Mouse (Mus musculus) hindbrain, embryonic 15.5 days (tissue): ENCODE results near the gene Pjvk. TPM values are rescaled to one million over a fixed set of nuclear protein-coding genes. Genes with fewer than 3 reads are reported as not detected.
"Not testable (repeated sequence)": the region's sequence is repeated elsewhere in the genome, so short reads cannot be mapped to it uniquely, and the experiment has no call there.

Experiments used
- ATAC-seq: fragments of 200-750 bp; cut with Nextera tagmentation; 2 replicates; pipeline ENCODE4 v1.8.0; 2017; ENCODE audit warnings: low read depth, moderate number of reproducible peaks, moderate TSS enrichment; ENCODE audit not compliant: low FRiP score
- H3K27ac ChIP-seq: fragments of 300-500 bp; sonication (generic); replicated peaks from 2 replicates; pipeline ENCODE4 v1.5.1; 2015; ENCODE audit warnings: mild to moderate bottlenecking, inconsistent platforms
- H3K27me3 ChIP-seq: fragments of 300-500 bp; sonication (generic); 2 replicates; pipeline ENCODE4 v1.6.1; 2015; ENCODE audit warnings: control low read depth, inconsistent platforms
- H3K36me3 ChIP-seq: fragments of 300-500 bp; sonication (generic); 2 replicates; pipeline ENCODE4 v1.6.1; 2015; ENCODE audit warnings: control low read depth, inconsistent platforms
- H3K4me1 ChIP-seq: fragments of 300-500 bp; sonication (generic); replicated peaks from 2 replicates; pipeline ENCODE4 v1.6.1; 2015; ENCODE audit warnings: control low read depth, inconsistent platforms
- H3K4me2 ChIP-seq: fragments of 300-500 bp; sonication (generic); 2 replicates; pipeline ENCODE4 v1.6.1; 2015; ENCODE audit warnings: moderate library complexity, mild to moderate bottlenecking, inconsistent platforms
- H3K4me3 ChIP-seq: fragments of 300-500 bp; sonication (generic); 2 replicates; pipeline ENCODE4 v1.5.1; 2015; ENCODE audit warnings: mild to moderate bottlenecking, inconsistent platforms
- H3K9ac ChIP-seq: fragments of 300-500 bp; sonication (generic); 2 replicates; pipeline ENCODE4 v1.6.1; 2015; ENCODE audit warnings: inconsistent platforms
- H3K9me3 ChIP-seq: fragments of 300-500 bp; sonication (generic); 2 replicates; pipeline ENCODE4 v1.6.1; 2016; ENCODE audit warnings: control low read depth, inconsistent platforms
- WGBS: fragments of 180-500 bp; shearing (Covaris S2); methylation state at CpG from one replicate; pipeline ENCODE4 v1.1.7; 2015; 5-methylcytosine and 5-hydroxymethylcytosine counted together
- polyA plus RNA-seq: library from polyadenylated mRNA; unstranded; fragments of >200 nt; fragmentation: Nextera tagmentation; extraction: Ambion mirVana; gene quantifications from 2 replicates; pipeline ENCODE4 v1.2.1, GENCODE M21; 2015

Pjvk gene
- 0.40 and 0.51 TPM in 2 replicates for polyA plus RNA-seq

DNA sequence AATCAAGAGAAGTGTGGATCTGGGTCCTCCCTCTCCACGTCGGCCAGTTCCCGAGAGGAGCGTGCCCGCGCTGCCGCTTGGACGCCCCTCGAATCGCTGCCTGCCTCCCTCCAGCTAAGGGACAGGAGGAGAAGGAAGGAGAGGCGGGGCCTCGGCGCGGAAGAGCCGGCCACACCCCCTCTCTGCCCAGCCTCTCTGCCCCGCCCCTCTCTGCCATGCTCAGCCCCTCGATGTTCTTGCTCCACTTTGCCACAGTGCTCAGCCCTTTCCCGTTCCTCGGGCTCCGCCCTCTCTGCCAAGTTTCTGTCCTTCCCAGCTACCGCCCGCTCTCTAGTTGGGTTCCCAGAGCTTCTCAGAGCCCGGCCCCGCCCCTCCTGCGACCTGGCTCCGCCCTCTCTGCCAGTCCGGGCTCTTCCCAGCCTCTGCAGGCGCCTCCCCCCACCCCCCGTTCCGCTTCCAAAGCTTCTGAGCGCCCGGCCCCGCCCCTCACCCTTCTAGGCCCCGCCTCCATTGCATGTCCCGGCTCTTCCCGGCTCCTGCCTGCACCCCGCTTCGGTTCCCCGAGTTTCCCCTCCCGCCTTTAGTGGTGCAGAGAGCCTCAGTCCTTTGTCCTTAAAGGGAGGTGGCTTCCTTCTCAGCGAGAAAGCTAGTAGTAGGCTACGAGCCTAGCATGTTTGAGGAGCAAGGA is at the start of gene Pjvk, which contains the start of gene Prkra:
TSS of gene Pjvk (plus strand) at position 594 of the 688 bp plus-strand sequence.
TSS of gene Prkra (minus strand) at position 133 of the 688 bp plus-strand sequence.
- WGBS: under 1% methylated on average over 41 of the region's 42 CpGs
- peak; percentile 99 for ATAC-seq
- Histone ChIP-seq H3K9ac (peak within 1 kb of the TSS; percentile 75), H3K27ac (peak within 1 kb of the TSS; percentile 86), H3K27me3 (no peaks in the 10 kb centered on the region), H3K36me3 (no peaks in the 10 kb centered on the region), H3K4me3 (peak within 1 kb of the TSS; percentile 54), H3K4me1 (peaks cover 22% of the 10 kb centered on the region), H3K9me3 (no peaks in the 10 kb centered on the region), H3K4me2 (peak within 1 kb of the TSS; percentile 70)

DNA sequence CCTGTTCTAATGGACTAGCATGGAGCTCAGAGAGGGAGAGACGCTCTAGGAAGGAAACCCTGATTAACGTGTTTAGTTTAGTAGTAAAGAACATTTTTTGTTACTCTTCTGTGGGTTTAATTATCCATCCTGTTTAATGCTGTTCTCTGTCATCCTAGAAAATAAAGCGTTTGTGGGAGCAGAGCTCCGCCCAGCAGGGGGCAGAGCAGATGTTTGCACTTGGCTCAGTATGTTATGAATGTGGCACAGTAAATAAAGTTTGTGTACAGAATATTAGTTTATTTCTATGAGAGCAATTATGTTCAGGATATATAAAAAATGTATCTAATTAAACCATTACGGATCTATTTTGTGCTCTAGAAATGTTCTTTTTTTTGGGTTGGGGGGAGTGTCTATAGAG is 49.1 kb upstream of the Pjvk start:
- 67% methylated on average over 5 of the region's 5 CpGs for WGBS
- ATAC-seq: no peak

DNA sequence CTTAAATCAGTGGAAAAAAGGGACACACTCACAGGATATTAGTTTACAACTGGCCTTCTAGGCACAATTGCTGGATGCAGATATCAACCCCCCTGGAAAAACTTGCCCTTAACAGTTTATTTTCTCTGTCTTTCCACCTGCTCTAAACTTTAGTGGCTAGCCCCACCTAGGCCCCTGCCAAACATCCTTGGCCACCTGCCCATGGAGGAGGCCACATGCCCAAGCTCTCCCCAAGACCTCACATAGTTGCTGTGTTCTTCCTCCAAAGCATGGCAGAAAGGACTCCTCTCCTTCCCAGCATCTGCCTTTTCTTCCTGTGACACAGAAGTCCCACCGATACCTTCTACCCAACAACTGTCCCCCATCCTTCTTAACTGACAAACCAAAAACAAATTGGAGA is 46.0 kb upstream of the Pjvk start:
- 100% methylated on average over 1 of the region's 1 CpGs for WGBS
- H3K27me3 ChIP-seq: no peaks in the 10 kb centered on the region
- H3K4me2 ChIP-seq: no peak overlapping the region
- no peak overlapping the region for H3K9ac ChIP-seq
- ATAC-seq: no peak
- H3K4me3 ChIP-seq: no peak overlapping the region
- no peaks in the 10 kb centered on the region for H3K4me1 ChIP-seq
- no peaks in the 10 kb centered on the region for H3K36me3 ChIP-seq
- no peak overlapping the region for H3K27ac ChIP-seq
- H3K9me3 ChIP-seq: no peaks in the 10 kb centered on the region

More for the DNA sequence above, 49.1 kb upstream of the Pjvk start:
- H3K9me3 ChIP-seq: no peaks in the 10 kb centered on the region
- no peak overlapping the region for H3K27ac ChIP-seq
- peaks cover 17% of the 10 kb centered on the region for H3K36me3 ChIP-seq
- no peak overlapping the region for H3K9ac ChIP-seq
- no peaks in the 10 kb centered on the region for H3K27me3 ChIP-seq
- H3K4me2 ChIP-seq: no peak overlapping the region
- no peaks in the 10 kb centered on the region for H3K4me1 ChIP-seq
- H3K4me3 ChIP-seq: no peak overlapping the region

DNA sequence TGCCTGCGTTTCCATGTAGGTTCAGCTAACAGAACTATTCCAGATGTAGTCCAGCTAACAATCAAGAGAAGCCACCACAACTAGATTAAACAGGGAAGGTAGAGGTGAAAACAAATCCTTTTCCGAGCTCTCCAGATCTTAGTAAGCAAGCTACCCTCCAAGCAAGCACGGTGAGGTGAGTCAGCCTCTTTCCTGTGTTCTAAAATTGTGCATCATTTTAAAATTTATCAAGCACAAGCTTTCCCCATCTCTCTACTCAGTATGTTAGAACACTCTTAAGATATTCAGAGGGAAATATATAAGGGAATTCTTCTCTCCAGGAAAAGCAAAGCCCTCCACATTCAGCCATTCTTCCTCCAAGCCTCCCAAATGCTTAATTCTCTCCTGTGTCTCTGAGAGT is 41.6 kb upstream of the Pjvk start:
- no peak overlapping the region for H3K9ac ChIP-seq
- no peak for ATAC-seq
- no peaks in the 10 kb centered on the region for H3K9me3 ChIP-seq
- no peaks in the 10 kb centered on the region for H3K4me1 ChIP-seq
- no peak overlapping the region for H3K4me3 ChIP-seq
- WGBS: 85% methylated on average over 3 of the region's 3 CpGs
- no peak overlapping the region for H3K4me2 ChIP-seq
- H3K27ac ChIP-seq: no peak overlapping the region
- no peaks in the 10 kb centered on the region for H3K36me3 ChIP-seq
- H3K27me3 ChIP-seq: no peaks in the 10 kb centered on the region

DNA sequence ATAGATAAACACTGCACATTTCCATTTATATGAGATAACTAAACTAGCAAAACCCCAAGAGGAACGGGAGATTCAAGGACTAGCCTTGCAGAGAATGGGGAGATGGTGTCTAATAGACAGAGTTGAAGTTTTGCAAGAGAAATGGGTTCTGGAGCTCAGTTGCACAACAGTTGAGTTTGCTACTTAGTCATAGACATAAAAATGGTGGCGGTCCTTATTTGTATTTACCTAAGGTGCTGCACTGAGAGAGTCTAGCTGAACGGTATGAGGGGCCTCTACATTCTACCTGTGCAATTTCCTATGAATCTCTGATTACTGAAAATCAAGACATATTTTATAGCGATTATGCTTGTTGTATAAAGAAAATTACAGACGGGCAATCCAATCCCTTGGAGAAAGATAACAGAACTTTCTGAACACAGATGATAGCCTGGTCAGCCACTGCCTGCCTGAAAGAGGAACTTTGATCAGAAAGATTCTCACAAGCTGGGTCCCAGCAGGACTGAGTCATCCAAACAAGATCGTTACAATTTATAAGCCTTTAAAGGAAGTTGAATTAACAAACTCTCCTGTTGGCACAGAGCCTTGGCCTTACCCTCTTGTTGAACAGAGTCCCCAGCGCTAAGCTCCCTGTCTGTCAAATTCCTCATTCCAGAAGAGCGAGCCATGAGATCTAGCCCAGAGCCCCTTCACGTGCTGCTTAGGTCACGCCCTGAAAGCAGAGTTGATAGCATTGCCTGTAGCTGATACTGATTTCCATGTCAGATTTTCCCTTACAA is 37.8 kb upstream of the Pjvk start:
- Histone ChIP-seq H3K4me1 (no peaks in the 10 kb centered on the region), H3K9me3 (no peaks in the 10 kb centered on the region), H3K27me3 (no peaks in the 10 kb centered on the region), H3K36me3 (no peaks in the 10 kb centered on the region), H3K4me2 (no peak overlapping the region), H3K4me3 (no peak overlapping the region), H3K27ac (no peak overlapping the region), H3K9ac (no peak overlapping the region)
- no peak for ATAC-seq
- 85% methylated on average over 10 of the region's 10 CpGs for WGBS

DNA sequence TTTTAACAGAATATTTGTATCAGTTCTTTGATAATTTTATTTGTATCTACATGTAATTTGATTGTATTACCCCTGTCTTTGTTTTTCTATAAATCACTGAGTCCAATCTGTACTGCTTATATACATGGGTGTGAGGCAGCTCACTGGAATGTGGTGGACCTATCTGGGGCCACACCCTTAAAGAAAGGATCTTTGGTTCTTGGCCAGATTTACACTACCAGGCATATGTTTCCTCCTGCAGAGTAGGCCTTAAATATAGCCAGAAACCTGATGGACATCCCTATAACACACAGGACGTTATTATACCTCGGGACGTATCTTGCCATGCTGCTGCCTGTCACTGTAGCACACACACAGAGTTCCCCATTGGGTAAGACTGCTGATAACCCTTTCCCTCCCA is 36.3 kb upstream of the Pjvk start:
- Histone ChIP-seq H3K4me3 (no peak overlapping the region), H3K27ac (no peak overlapping the region), H3K4me1 (no peaks in the 10 kb centered on the region), H3K9me3 (no peaks in the 10 kb centered on the region), H3K27me3 (no peaks in the 10 kb centered on the region), H3K9ac (no peak overlapping the region), H3K4me2 (no peak overlapping the region), H3K36me3 (no peaks in the 10 kb centered on the region)
- WGBS: 73% methylated on average over 3 of the region's 3 CpGs
- no peak for ATAC-seq

DNA sequence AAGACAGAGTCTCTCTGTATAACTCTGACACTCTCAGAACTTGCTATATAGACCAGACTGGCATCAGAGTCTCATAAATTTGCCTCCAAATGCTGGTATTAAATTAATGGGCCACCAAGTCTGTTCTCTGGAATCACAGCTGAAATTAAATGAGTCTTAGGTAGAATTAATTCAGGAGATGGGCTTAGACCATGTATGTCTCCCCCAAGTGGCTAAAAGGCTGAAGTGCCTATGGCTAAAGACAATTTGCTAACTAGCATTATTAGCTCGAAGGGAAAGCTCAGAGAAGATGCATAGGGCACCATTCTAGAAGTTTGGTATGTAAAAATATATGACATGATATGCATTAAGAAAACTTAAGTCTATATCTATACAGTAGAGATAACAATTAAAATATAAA is 30.2 kb upstream of the Pjvk start:
- no peak overlapping the region for H3K4me3 ChIP-seq
- no peak; the same call in 1 of the 2 replicates for ATAC-seq

DNA sequence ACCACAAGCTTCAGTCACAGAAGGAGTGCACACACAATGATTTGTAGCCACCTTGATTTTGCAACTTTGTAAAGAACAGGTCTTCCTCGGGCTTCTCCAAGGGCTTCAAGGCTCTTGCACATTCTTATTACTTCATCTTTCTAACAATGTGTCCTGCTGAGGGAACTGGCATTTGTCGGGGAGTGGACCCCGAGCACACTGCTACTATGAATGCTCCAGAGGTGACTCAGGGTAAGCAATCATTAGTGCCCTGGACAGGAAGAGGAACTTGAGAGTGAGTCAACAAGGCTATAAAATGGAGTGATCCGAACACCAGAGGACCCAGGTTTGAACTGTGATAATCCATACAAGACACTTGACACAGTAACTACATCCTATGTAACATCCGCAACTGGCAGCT is 28.1 kb upstream of the Pjvk start:
- Histone ChIP-seq H3K4me2 (no peak overlapping the region), H3K9ac (no peak overlapping the region), H3K36me3 (peaks cover 18% of the 10 kb centered on the region), H3K4me3 (no peak overlapping the region), H3K27me3 (no peaks in the 10 kb centered on the region), H3K9me3 (no peaks in the 10 kb centered on the region), H3K4me1 (no peaks in the 10 kb centered on the region), H3K27ac (no peak overlapping the region)
- 92% methylated on average over 5 of the region's 5 CpGs for WGBS
- no peak for ATAC-seq

More for the DNA sequence above, 30.2 kb upstream of the Pjvk start:
- WGBS: 38% methylated on average over 1 of the region's 1 CpGs
- Histone ChIP-seq H3K36me3 (peaks cover 3% of the 10 kb centered on the region; the same call in 1 of the 2 replicates), H3K27me3 (no peaks in the 10 kb centered on the region), H3K4me1 (no peaks in the 10 kb centered on the region), H3K4me2 (no peak overlapping the region), H3K9ac (no peak overlapping the region), H3K27ac (no peak overlapping the region), H3K9me3 (no peaks in the 10 kb centered on the region)

DNA sequence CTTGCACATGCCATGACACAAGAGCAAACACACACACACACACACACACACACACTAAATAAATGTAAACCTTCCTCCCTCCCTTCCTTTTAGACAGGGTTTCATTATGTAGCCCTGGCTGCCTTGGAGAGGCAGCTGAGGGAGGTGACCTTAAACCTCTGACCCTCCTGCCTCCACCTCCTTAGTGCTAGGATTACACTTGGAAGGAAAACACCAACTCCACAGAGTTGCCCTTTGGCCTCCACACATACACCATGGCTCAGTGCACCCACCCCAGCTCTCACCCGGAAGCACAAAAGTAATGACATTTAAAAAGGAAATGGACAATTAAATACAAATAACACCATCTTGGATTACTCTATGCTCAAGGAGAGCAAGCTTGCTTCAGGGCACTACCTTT is 26.6 kb upstream of the Pjvk start:
- no peaks in the 10 kb centered on the region for H3K4me1 ChIP-seq
- H3K9ac ChIP-seq: no peak overlapping the region
- H3K36me3 ChIP-seq: peaks cover 33% of the 10 kb centered on the region
- no peak overlapping the region for H3K4me2 ChIP-seq
- no peaks in the 10 kb centered on the region for H3K27me3 ChIP-seq
- no peak overlapping the region for H3K27ac ChIP-seq
- no peaks in the 10 kb centered on the region for H3K9me3 ChIP-seq
- ATAC-seq: no peak
- WGBS: 90% methylated on average over 1 of the region's 1 CpGs
- no peak overlapping the region for H3K4me3 ChIP-seq

DNA sequence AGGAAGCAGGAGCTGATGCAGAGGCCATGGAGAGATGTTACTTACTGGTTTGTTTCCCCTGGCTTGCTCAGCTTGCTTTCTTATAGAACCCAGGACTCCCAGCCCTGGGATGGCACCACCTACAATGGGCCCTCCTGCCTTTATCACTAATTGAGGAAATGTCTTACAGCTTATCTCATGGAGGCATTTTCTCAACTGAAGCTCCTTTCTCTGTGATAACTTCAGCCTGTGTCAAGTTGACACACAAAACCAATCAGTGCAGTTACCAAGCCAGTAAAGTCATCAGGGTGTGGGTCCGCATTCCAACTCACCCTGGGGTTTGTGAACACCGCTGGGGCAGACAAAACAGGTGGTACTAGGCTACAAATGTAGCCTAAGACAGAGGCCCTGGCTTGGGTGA is 26.0 kb upstream of the Pjvk start:
- H3K9me3 ChIP-seq, ATAC-seq, H3K27ac ChIP-seq, H3K9ac ChIP-seq, H3K27me3 ChIP-seq, H3K4me2 ChIP-seq, H3K4me1 ChIP-seq, H3K4me3 ChIP-seq: not testable (repeated sequence)
- WGBS: 93% methylated on average over 2 of the region's 2 CpGs
- H3K36me3 ChIP-seq: peaks cover 39% of the 10 kb centered on the region

DNA sequence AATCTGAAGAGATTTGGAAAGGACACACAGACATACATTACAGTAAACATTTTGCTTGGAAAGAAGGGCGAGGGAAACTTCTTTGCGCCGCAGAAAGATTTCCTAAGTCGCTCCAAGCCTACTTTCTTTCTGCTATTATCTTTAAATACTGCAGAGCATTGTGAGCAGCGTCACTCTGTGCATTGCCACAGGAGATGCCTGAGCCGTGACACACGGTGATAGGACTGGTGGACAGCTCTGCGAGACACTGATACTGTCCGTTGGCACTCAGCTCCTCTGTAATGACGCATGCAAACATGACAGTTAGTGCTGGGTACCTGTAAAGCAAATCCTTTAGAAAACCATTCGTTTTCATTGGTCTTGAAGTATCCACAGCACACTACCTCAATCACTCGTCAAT is 18.0 kb upstream of the Pjvk start:
- no peaks in the 10 kb centered on the region for H3K27me3 ChIP-seq
- no peak overlapping the region for H3K27ac ChIP-seq
- H3K9me3 ChIP-seq: no peaks in the 10 kb centered on the region
- no peaks in the 10 kb centered on the region for H3K4me1 ChIP-seq
- H3K36me3 ChIP-seq: peaks cover 89% of the 10 kb centered on the region
- H3K9ac ChIP-seq: no peak overlapping the region
- no peak for ATAC-seq
- H3K4me2 ChIP-seq: no peak overlapping the region
- WGBS: 97% methylated on average over 12 of the region's 12 CpGs
- no peak overlapping the region for H3K4me3 ChIP-seq

DNA sequence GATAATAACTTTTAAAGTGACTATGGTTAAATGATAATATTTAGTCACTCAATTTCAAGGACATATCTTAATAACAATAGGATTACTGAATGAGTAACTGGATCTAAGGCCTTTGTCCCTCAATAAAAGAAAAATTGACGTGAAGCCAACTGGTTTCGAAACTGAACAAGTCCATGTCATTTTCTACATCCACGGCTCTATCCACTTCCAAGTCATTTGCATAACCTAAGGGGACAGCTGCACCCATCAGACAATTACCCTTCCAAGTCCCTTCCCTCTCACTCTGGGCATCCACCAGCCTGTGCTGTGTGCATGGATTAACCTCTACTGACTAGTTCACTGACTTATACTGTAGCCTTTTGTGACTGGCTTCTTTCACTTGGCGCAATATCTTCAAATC is 16.7 kb upstream of the Pjvk start:
- Histone ChIP-seq H3K4me1 (no peaks in the 10 kb centered on the region), H3K27ac (no peak overlapping the region), H3K9me3 (no peaks in the 10 kb centered on the region), H3K27me3 (no peaks in the 10 kb centered on the region), H3K9ac (no peak overlapping the region), H3K4me3 (no peak overlapping the region), H3K4me2 (no peak overlapping the region), H3K36me3 (peaks cover 90% of the 10 kb centered on the region)
- no peak for ATAC-seq
- WGBS: 73% methylated on average over 4 of the region's 4 CpGs
